Mouse (Mus musculus): ENCODE results near the gene Nsmce4a. TPM values are rescaled to one million over a fixed set of nuclear protein-coding genes. Genes with fewer than 3 reads are reported as not detected.

The Nsmce4a gene
- polyA plus RNA-seq, 1 experiment = 39.8 TPM

GRCm38 (mm10) chr7:130576981-130577380 lies 4.1 kb upstream of the Nsmce4a start:
- Histone ChIP-seq H3K27me3 (replicated peaks; ENCODE audit: control insufficient read depth, insufficient read depth, low read length) (no peaks in the 10 kb centered on the region), H3K4me3 (ENCODE audit: insufficient read depth, low read depth, low read length) (peak overlapping the region; percentile 72), H3K4me1 (ENCODE audit: control insufficient read depth, insufficient read depth, low read length) (peaks cover 12% of the 10 kb centered on the region), H3K27ac (ENCODE audit: insufficient read depth, low read depth, low read length) (peak overlapping the region; percentile 99), H3K36me3 (ENCODE audit: control insufficient read depth, insufficient read depth, low read length) (no peaks in the 10 kb centered on the region)
- WGBS = 27% methylated on average over 10 of the region's 10 CpGs
- TF ChIP-seq POLR2A (IDR thresholded peaks at IDR 0.05; ENCODE audit: low read depth, low read length) (no peak), CTCF (conservative IDR thresholded peaks at IDR 0.05; ENCODE audit: insufficient read depth, insufficient read length, low read depth, low read length) (no peak)
- DNase-seq = peak; percentile 43

DNA sequence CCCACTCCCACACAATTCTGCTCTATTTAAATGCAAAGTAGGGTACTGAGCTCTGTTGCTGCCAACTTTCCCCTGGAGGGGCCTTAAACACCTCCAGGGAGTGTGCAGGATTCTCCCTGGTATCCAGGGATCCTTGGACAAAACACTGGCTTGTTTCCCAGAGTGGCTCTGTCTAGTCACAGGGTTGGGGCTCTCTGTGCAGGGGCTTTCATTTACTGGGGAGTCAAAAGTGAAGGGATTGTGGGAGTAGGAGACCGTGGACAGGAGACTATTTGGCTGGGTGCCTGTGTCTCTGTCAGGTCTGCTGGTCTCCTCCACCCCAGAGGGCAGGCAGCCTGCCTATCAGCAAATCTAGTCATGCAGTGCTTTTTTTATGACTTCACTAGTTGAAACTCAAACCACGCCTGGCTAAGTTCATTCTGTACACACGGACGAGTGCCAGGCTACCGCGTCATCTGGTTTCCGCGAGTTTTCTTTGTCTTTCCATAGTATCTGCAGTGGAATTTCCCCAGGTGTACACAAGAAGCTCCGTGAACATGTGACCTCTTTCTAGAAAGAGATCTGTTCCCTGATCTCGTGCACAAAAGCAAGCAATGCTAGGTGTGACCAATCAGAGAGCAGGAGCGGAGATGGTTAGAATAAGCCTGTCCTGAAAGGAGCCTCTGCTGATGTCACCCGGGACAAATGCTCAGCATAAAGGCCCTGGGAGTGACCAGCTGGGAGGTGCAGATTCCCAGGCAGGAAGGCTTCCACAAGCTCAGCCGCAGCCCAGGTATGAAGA lies 1.5 kb upstream of the Nsmce4a start:
- peak; percentile 88 for DNase-seq
- H3K36me3 ChIP-seq (ENCODE audit: control insufficient read depth, insufficient read depth, low read length) = no peaks in the 10 kb centered on the region
- H3K4me3 ChIP-seq (ENCODE audit: insufficient read depth, low read depth, low read length) = peak overlapping the region; percentile 2; the same call in 1 of the 2 replicates
- 18% methylated on average over 13 of the region's 13 CpGs for WGBS
- H3K4me1 ChIP-seq (ENCODE audit: control insufficient read depth, insufficient read depth, low read length) = peaks cover 27% of the 10 kb centered on the region
- TF ChIP-seq CTCF (conservative IDR thresholded peaks at IDR 0.05; ENCODE audit: insufficient read depth, insufficient read length, low read depth, low read length) = no peak
- no peak for TF ChIP-seq POLR2A (IDR thresholded peaks at IDR 0.05; ENCODE audit: low read depth, low read length)
- peak overlapping the region; percentile 61 for H3K27ac ChIP-seq (ENCODE audit: insufficient read depth, low read depth, low read length)
- no peaks in the 10 kb centered on the region for H3K27me3 ChIP-seq (replicated peaks; ENCODE audit: control insufficient read depth, insufficient read depth, low read length)

DNA sequence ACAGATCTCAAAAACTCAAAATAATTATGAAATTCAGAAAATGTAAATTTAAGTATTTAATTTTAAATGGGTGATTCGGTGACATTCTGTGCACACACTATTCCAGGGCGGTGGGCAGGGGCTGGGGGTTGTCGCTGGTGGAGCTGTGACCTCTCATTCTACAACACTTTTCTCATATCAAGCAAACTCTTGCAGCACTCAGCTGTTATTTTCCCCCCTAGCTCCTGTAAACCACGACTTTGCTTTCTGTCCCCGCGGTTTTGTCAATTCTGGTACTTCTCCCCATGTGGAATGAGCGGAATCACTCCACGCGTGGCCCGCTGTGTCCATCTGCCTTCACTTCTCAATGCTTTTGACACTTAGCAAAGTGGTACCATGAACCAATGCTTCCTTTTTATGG lies 828 bp upstream of the Nsmce4a start:
- Histone ChIP-seq H3K27ac (ENCODE audit: insufficient read depth, low read depth, low read length) (no peak overlapping the region), H3K27me3 (replicated peaks; ENCODE audit: control insufficient read depth, insufficient read depth, low read length) (no peaks in the 10 kb centered on the region), H3K4me3 (ENCODE audit: insufficient read depth, low read depth, low read length) (no peak overlapping the region), H3K36me3 (ENCODE audit: control insufficient read depth, insufficient read depth, low read length) (no peaks in the 10 kb centered on the region), H3K4me1 (ENCODE audit: control insufficient read depth, insufficient read depth, low read length) (peaks cover 32% of the 10 kb centered on the region)
- WGBS = 97% methylated on average over 10 of the region's 10 CpGs
- TF ChIP-seq POLR2A (IDR thresholded peaks at IDR 0.05; ENCODE audit: low read depth, low read length) (no peak), CTCF (conservative IDR thresholded peaks at IDR 0.05; ENCODE audit: insufficient read depth, insufficient read length, low read depth, low read length) (no peak)
- no peak for DNase-seq

DNA sequence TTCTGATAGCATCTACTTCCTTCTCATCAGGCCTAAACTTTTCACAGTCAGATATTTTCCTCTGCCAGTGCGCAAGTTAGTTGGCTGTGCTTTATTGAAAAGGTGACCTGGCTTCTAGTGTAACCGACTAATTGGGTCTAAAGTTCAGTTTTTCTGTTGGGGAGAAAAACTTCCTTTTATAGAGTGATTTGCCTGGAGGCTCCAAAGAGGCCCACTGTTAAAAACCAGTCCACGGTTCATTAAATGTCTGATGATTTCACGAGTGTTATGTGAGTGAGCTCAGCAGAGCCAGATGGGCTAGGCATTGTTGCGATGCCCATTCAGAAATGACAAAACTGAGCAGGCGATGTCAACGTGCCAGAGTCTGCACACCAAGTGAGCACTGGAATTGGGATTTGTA lies 2.4 kb downstream of the Nsmce4a start:
- Histone ChIP-seq H3K27me3 (replicated peaks; ENCODE audit: control insufficient read depth, insufficient read depth, low read length) (no peaks in the 10 kb centered on the region), H3K36me3 (ENCODE audit: control insufficient read depth, insufficient read depth, low read length) (no peaks in the 10 kb centered on the region), H3K4me3 (ENCODE audit: insufficient read depth, low read depth, low read length) (no peak overlapping the region), H3K4me1 (ENCODE audit: control insufficient read depth, insufficient read depth, low read length) (peaks cover 26% of the 10 kb centered on the region), H3K27ac (ENCODE audit: insufficient read depth, low read depth, low read length) (peak overlapping the region; percentile 39; the same call in 1 of the 2 replicates)
- 47% methylated on average over 7 of the region's 7 CpGs for WGBS
- DNase-seq = peak; percentile 77
- TF ChIP-seq CTCF (conservative IDR thresholded peaks at IDR 0.05; ENCODE audit: insufficient read depth, insufficient read length, low read depth, low read length) = no peak
- TF ChIP-seq POLR2A (IDR thresholded peaks at IDR 0.05; ENCODE audit: low read depth, low read length) = no peak

GRCm38 (mm10) chr7:130568783-130569436 lies 4.0 kb downstream of the Nsmce4a start:
- DNase-seq = no peak
- TF ChIP-seq CTCF (conservative IDR thresholded peaks at IDR 0.05; ENCODE audit: insufficient read depth, insufficient read length, low read depth, low read length) (no peak), POLR2A (IDR thresholded peaks at IDR 0.05; ENCODE audit: low read depth, low read length) (no peak)
- H3K27ac ChIP-seq (ENCODE audit: insufficient read depth, low read depth, low read length) = 0 out of 2 replicates have a peak overlapping the region, but pooled peaks have one; percentile 32

DNA sequence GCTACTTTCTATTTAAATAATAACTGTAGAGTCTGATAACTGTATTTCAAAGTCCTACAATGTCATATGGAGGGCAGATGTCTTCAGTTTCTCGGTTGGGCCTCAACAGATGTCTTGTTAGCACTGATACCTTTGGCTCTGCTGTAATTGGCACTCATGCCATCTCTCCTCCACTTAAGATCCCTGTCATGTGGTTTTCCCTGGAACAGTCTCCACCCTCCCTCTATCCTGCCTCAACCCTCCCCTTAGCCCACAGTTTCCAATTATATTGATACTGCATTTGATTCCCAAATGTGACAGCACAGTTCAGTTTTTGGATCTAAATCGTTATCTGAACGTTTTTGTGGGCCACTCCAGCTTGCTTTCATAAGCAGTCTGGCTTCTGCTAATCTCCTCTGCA lies 8.3 kb downstream of the Nsmce4a start:
- DNase-seq = no peak
- no peak overlapping the region for H3K27ac ChIP-seq (ENCODE audit: insufficient read depth, low read depth, low read length)
- H3K27me3 ChIP-seq (replicated peaks; ENCODE audit: control insufficient read depth, insufficient read depth, low read length) = no peaks in the 10 kb centered on the region
- WGBS = 82% methylated on average over 3 of the region's 3 CpGs
- peaks cover 5% of the 10 kb centered on the region; the same call in 1 of the 2 replicates for H3K4me1 ChIP-seq (ENCODE audit: control insufficient read depth, insufficient read depth, low read length)
- TF ChIP-seq POLR2A (IDR thresholded peaks at IDR 0.05; ENCODE audit: low read depth, low read length) = no peak
- no peak for TF ChIP-seq CTCF (conservative IDR thresholded peaks at IDR 0.05; ENCODE audit: insufficient read depth, insufficient read length, low read depth, low read length)
- H3K4me3 ChIP-seq (ENCODE audit: insufficient read depth, low read depth, low read length) = no peak overlapping the region
- H3K36me3 ChIP-seq (ENCODE audit: control insufficient read depth, insufficient read depth, low read length) = no peaks in the 10 kb centered on the region

More at GRCm38 (mm10) chr7:130568783-130569436, 4.0 kb downstream of the Nsmce4a start:
- Histone ChIP-seq H3K4me1 (ENCODE audit: control insufficient read depth, insufficient read depth, low read length) (peaks cover 20% of the 10 kb centered on the region), H3K27me3 (replicated peaks; ENCODE audit: control insufficient read depth, insufficient read depth, low read length) (no peaks in the 10 kb centered on the region), H3K36me3 (ENCODE audit: control insufficient read depth, insufficient read depth, low read length) (no peaks in the 10 kb centered on the region), H3K4me3 (ENCODE audit: insufficient read depth, low read depth, low read length) (no peak overlapping the region)
- 51% methylated on average over 9 of the region's 9 CpGs for whole genome bisulfite sequencing

GRCm38 (mm10) chr7:130563880-130564279 lies 9.0 kb downstream of the Nsmce4a start:
- H3K27me3 ChIP-seq (replicated peaks; ENCODE audit: control insufficient read depth, insufficient read depth, low read length) = no peaks in the 10 kb centered on the region
- H3K27ac ChIP-seq (ENCODE audit: insufficient read depth, low read depth, low read length) = no peak overlapping the region
- H3K4me1 ChIP-seq (ENCODE audit: control insufficient read depth, insufficient read depth, low read length) = 0 out of 2 replicates have a peak, but pooled peaks cover under 1% of the 10 kb centered on the region
- no peak for TF ChIP-seq POLR2A (IDR thresholded peaks at IDR 0.05; ENCODE audit: low read depth, low read length)
- no peak for TF ChIP-seq CTCF (conservative IDR thresholded peaks at IDR 0.05; ENCODE audit: insufficient read depth, insufficient read length, low read depth, low read length)
- H3K36me3 ChIP-seq (ENCODE audit: control insufficient read depth, insufficient read depth, low read length) = no peaks in the 10 kb centered on the region
- no peak overlapping the region for H3K4me3 ChIP-seq (ENCODE audit: insufficient read depth, low read depth, low read length)
- 70% methylated on average over 4 of the region's 4 CpGs for WGBS
- DNase-seq = no peak

Measured in kidney, adult 2 months (tissue).